Mouse (Mus musculus) inflammation-experienced regulatory T-cells, adult 16 weeks (primary cell): ENCODE results near the gene Nphs1. TPM values are rescaled to one million over a fixed set of nuclear protein-coding genes. Genes with fewer than 3 reads are reported as not detected.

Experiments used
- polyA plus RNA-seq: library from polyadenylated mRNA; unstranded; fragments of 100-300 nt; shearing (Covaris generic); gene quantifications from one replicate; pipeline ENCODE4 v1.2.1, GENCODE M21; 2017

Gene Nphs1
- polyA plus RNA-seq = not detected

GRCm38 (mm10) chr7:30457629-30458330 lies at the start of gene Nphs1, which contains the start of gene Kirrel2:
TSS of gene Nphs1 (plus strand) at chr7:30458315.
TSS of gene Kirrel2 (minus strand) at chr7:30457690.

GRCm38 (mm10) chr7:30413596-30413995 lies 44.5 kb upstream of the Nphs1 start, which contains the start of gene Tyrobp:
TSS of gene Tyrobp (plus strand) at chr7:30413760.

GRCm38 (mm10) chr7:30419561-30420499 lies 38.3 kb upstream of the Nphs1 start, which contains the start of gene Hcst:
TSS of gene Hcst (minus strand) at chr7:30419854.

GRCm38 (mm10) chr7:30421175-30421889 lies 36.8 kb upstream of the Nphs1 start, which contains the start of gene Nfkbid:
TSS of gene Nfkbid (plus strand) at chr7:30421732.

GRCm38 (mm10) chr7:30444971-30445751 lies 13.0 kb upstream of the Nphs1 start, which contains the start of gene Aplp1:
TSS of gene Aplp1 (minus strand) at chr7:30445535.

GRCm38 (mm10) chr7:30493401-30493931 lies 35.4 kb downstream of the Nphs1 start, which contains the start of gene Prodh2:
TSS of gene Prodh2 (plus strand) at chr7:30493622.

GRCm38 (mm10) chr7:30534633-30535577 lies 76.8 kb downstream of the Nphs1 start, which contains the start of gene Arhgap33:
TSS of gene Arhgap33 (minus strand) at chr7:30535060.

Other genes with a start within 250 kb of the Nphs1 start
- 55.8 TPM for gene Polr2i, start 226.4 kb upstream of the Nphs1 start, polyA plus RNA-seq
- gene Tbcb, start 226.0 kb upstream of the Nphs1 start, polyA plus RNA-seq = 123 TPM
- gene Ovol3, start 222.6 kb upstream of the Nphs1 start, polyA plus RNA-seq = not detected
- 0.66 TPM for gene Thap8, start 178.2 kb upstream of the Nphs1 start, polyA plus RNA-seq
- 7.5 TPM for gene Wdr62, start 177.9 kb upstream of the Nphs1 start, polyA plus RNA-seq
- gene Clip3, start 166.6 kb upstream of the Nphs1 start, polyA plus RNA-seq = 9.6 TPM
- gene Alkbh6, start 149.6 kb upstream of the Nphs1 start, polyA plus RNA-seq = 178 TPM
- gene Syne4, start 143.5 kb upstream of the Nphs1 start, polyA plus RNA-seq = 18.4 TPM
- not detected for gene E130208F15Rik, start 136.6 kb upstream of the Nphs1 start, polyA plus RNA-seq
- gene Sdhaf1, start 134.4 kb upstream of the Nphs1 start, polyA plus RNA-seq = 11.3 TPM
- not detected for gene Lrfn3, start 95.5 kb upstream of the Nphs1 start, polyA plus RNA-seq
- 14.5 TPM for gene Tyrobp, start 44.6 kb upstream of the Nphs1 start, polyA plus RNA-seq
- 407 TPM for gene Hcst, start 38.5 kb upstream of the Nphs1 start, polyA plus RNA-seq
- 110 TPM for gene Nfkbid, start 36.6 kb upstream of the Nphs1 start, polyA plus RNA-seq
- 7.7 TPM for gene Aplp1, start 12.8 kb upstream of the Nphs1 start, polyA plus RNA-seq
- gene Kirrel2, start 625 bp upstream of the Nphs1 start, polyA plus RNA-seq = not detected
- gene Prodh2, start 35.3 kb downstream of the Nphs1 start, polyA plus RNA-seq = not detected
- gene Arhgap33, start 76.7 kb downstream of the Nphs1 start, polyA plus RNA-seq = 1.5 TPM
- 3.7 TPM for gene Hspb6, start 93.9 kb downstream of the Nphs1 start, polyA plus RNA-seq
- gene Proser3, start 94.0 kb downstream of the Nphs1 start, polyA plus RNA-seq = 10.8 TPM
- 102 TPM for gene Lin37, start 101.5 kb downstream of the Nphs1 start, polyA plus RNA-seq
- gene U2af1l4, start 105.0 kb downstream of the Nphs1 start, polyA plus RNA-seq = 47.4 TPM
- 122 TPM for gene Gm49396, start 105.0 kb downstream of the Nphs1 start, polyA plus RNA-seq
- gene Psenen, start 105.3 kb downstream of the Nphs1 start, polyA plus RNA-seq = 244 TPM
- 235 TPM for gene Igflr1, start 107.1 kb downstream of the Nphs1 start, polyA plus RNA-seq
- 10.1 TPM for gene Kmt2b, start 130.4 kb downstream of the Nphs1 start, polyA plus RNA-seq
- gene Zbtb32, start 140.6 kb downstream of the Nphs1 start, polyA plus RNA-seq = 19.2 TPM
- 0.82 TPM for gene Upk1a, start 154.5 kb downstream of the Nphs1 start, polyA plus RNA-seq
- gene Cox6b1, start 167.8 kb downstream of the Nphs1 start, polyA plus RNA-seq = 664 TPM
- not detected for gene Etv2, start 177.5 kb downstream of the Nphs1 start, polyA plus RNA-seq
- 224 TPM for gene Rbm42, start 192.0 kb downstream of the Nphs1 start, polyA plus RNA-seq
- gene Haus5, start 206.7 kb downstream of the Nphs1 start, polyA plus RNA-seq = 41.2 TPM
- not detected for gene Pmis2, start 213.3 kb downstream of the Nphs1 start, polyA plus RNA-seq
- gene 2200002J24Rik, start 240.6 kb downstream of the Nphs1 start, polyA plus RNA-seq = not detected